Mouse (Mus musculus): ENCODE data around the gene Lcor. TPM values are rescaled to one million over a fixed set of nuclear protein-coding genes. Genes with fewer than 3 reads are reported as not detected.

Lcor gene
- polyA plus RNA-seq, 1 experiment from 2014 or later, result 16.0 TPM

DNA sequence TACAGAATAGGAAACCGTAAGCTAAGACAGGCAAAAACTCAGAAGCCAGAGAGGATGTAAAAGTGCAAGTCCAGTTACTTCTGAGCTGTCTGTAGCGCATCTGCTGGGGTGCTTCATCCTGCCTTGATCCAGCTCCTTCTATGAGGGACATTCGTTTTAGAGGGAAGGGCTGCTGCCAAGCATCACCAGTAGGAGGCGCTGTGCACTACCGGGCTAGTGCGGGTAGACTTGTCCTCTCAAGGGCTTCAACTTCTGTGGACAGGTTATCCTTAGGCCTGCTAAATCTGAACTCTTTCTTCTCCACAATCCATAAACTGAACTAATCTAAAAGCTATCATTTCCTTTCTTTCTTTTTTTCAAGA lies 39.8 kb upstream of the Lcor start:
- no peak overlapping the region for H3K9ac ChIP-seq (ENCODE audit: low read depth, low read length)
- H3K4me3 ChIP-seq (ENCODE audit: low read depth, low read length), result peak overlapping the region; percentile 9; the same call in 1 of the 2 replicates
- no peaks in the 10 kb centered on the region for H3K27me3 ChIP-seq (replicated peaks; ENCODE audit: control insufficient read depth, insufficient read depth, low read length)
- WGBS, result 30% methylated on average over 6 of the region's 6 CpGs
- peaks cover 20% of the 10 kb centered on the region; the same call in 1 of the 2 replicates for H3K4me1 ChIP-seq (replicated peaks; ENCODE audit: control insufficient read depth, insufficient read depth, low read length)
- H3K9me3 ChIP-seq (ENCODE audit: control insufficient read depth), result no peaks in the 10 kb centered on the region
- H3K27ac ChIP-seq (ENCODE audit: low read depth, low read length), result no peak overlapping the region
- H3K4me2 ChIP-seq (replicated peaks; ENCODE audit: low read depth), result peak overlapping the region; percentile 17
- no peaks in the 10 kb centered on the region for H3K36me3 ChIP-seq (ENCODE audit: control insufficient read depth, insufficient read depth)
- ATAC-seq, result no peak
- peak; percentile 88 for TF ChIP-seq CTCF (IDR thresholded peaks at IDR 0.05; ENCODE audit: low read depth)

DNA sequence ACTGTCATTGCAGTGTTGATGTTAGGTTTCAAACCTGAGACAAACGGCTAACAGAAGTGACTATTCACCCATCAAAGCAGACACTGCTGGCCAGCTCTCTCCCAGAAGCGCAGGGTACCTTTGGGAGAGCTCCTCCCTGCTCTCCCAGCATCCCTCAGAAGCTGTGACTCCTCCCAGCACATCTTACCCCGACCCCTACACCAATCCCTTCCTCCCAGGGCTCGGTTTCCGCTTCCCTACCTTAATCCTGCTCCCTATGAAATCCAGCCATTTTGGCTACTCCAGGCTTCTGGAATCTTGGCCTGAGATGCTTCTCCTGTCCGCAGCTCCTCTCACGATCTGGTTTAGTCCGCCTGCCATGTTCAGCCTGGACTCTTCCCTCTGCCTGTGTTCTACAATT lies 37.9 kb upstream of the Lcor start:
- no peak for ATAC-seq
- Histone ChIP-seq H3K4me3 (ENCODE audit: low read depth, low read length) (no peak overlapping the region), H3K27me3 (replicated peaks; ENCODE audit: control insufficient read depth, insufficient read depth, low read length) (no peaks in the 10 kb centered on the region), H3K9me3 (ENCODE audit: control insufficient read depth) (no peaks in the 10 kb centered on the region), H3K36me3 (ENCODE audit: control insufficient read depth, insufficient read depth) (no peaks in the 10 kb centered on the region), H3K4me1 (replicated peaks; ENCODE audit: control insufficient read depth, insufficient read depth, low read length) (peaks cover 23% of the 10 kb centered on the region; the same call in 1 of the 2 replicates), H3K4me2 (replicated peaks; ENCODE audit: low read depth) (peak overlapping the region; percentile 37; the same call in 1 of the 2 replicates), H3K27ac (ENCODE audit: low read depth, low read length) (no peak overlapping the region), H3K9ac (ENCODE audit: low read depth, low read length) (no peak overlapping the region)
- 61% methylated on average over 8 of the region's 8 CpGs for WGBS
- no peak for TF ChIP-seq CTCF (IDR thresholded peaks at IDR 0.05; ENCODE audit: low read depth)

GRCm38 (mm10) chr19:41445013-41445610 lies 37.3 kb upstream of the Lcor start:
- Histone ChIP-seq H3K27me3 (replicated peaks; ENCODE audit: control insufficient read depth, insufficient read depth, low read length) (no peaks in the 10 kb centered on the region), H3K27ac (ENCODE audit: low read depth, low read length) (no peak overlapping the region), H3K4me2 (replicated peaks; ENCODE audit: low read depth) (peak overlapping the region; percentile 37; the same call in 1 of the 2 replicates), H3K9ac (ENCODE audit: low read depth, low read length) (no peak overlapping the region), H3K36me3 (ENCODE audit: control insufficient read depth, insufficient read depth) (no peaks in the 10 kb centered on the region), H3K4me1 (replicated peaks; ENCODE audit: control insufficient read depth, insufficient read depth, low read length) (peaks cover 23% of the 10 kb centered on the region; the same call in 1 of the 2 replicates), H3K4me3 (ENCODE audit: low read depth, low read length) (no peak overlapping the region), H3K9me3 (ENCODE audit: control insufficient read depth) (no peaks in the 10 kb centered on the region)
- ATAC-seq, result 0 out of 2 replicates have a peak, but pooled peaks have one; percentile 41
- whole genome bisulfite sequencing, result 28% methylated on average over 10 of the region's 10 CpGs
- TF ChIP-seq CTCF (IDR thresholded peaks at IDR 0.05; ENCODE audit: low read depth), result no peak

DNA sequence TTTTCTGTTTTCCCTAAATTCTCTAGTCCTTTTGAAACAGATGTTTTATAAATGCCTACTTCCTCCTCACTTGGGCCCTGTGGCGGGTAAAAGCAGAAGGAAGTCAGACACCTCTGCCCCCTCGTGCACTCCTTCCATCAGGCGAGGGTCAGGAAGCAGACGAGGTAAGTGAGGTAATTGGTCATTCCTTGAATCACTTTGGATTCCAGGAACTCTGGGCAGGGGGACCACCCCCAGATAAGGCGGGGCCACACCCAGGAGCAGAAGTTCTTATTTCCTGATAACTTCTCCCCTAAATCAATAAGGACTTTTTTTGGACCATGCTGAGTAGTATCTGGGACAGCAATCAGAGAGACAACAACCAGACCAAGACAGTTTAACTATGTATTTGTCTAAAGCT lies 36.7 kb upstream of the Lcor start:
- WGBS, result 23% methylated on average over 5 of the region's 5 CpGs

DNA sequence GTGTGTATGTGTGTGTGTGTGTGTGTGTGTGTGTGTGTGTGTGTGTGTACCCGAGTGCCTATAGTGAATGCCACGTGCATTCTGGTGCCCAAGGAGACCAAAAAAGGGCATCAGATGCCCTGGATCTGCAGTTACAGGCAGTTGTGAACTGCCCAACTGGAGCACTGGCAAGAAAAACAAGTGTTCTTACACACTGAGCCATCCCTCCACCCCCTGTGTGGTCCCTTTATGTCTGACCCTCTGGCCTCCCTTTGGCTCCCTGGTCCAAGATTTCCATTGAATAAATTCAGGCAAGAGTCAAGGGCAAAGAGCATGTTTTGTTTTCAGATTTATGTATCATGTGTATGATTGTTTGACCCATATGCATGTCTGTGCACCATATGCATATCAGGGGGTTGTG lies 35.3 kb upstream of the Lcor start:
- Histone ChIP-seq H3K9ac (ENCODE audit: low read depth, low read length) (no peak overlapping the region), H3K36me3 (ENCODE audit: control insufficient read depth, insufficient read depth) (no peaks in the 10 kb centered on the region), H3K27me3 (replicated peaks; ENCODE audit: control insufficient read depth, insufficient read depth, low read length) (no peaks in the 10 kb centered on the region), H3K9me3 (ENCODE audit: control insufficient read depth) (no peaks in the 10 kb centered on the region), H3K27ac (ENCODE audit: low read depth, low read length) (no peak overlapping the region), H3K4me3 (ENCODE audit: low read depth, low read length) (no peak overlapping the region), H3K4me1 (replicated peaks; ENCODE audit: control insufficient read depth, insufficient read depth, low read length) (peaks cover 23% of the 10 kb centered on the region; the same call in 1 of the 2 replicates), H3K4me2 (replicated peaks; ENCODE audit: low read depth) (no peak overlapping the region)
- WGBS, result 93% methylated on average over 2 of the region's 2 CpGs
- no peak for ATAC-seq
- no peak for TF ChIP-seq CTCF (IDR thresholded peaks at IDR 0.05; ENCODE audit: low read depth)

More for the DNA sequence above, 36.7 kb upstream of the Lcor start:
- Histone ChIP-seq H3K4me2 (replicated peaks; ENCODE audit: low read depth) (0 out of 2 replicates have a peak overlapping the region, but pooled peaks have one; percentile 37), H3K9me3 (ENCODE audit: control insufficient read depth) (no peaks in the 10 kb centered on the region), H3K9ac (ENCODE audit: low read depth, low read length) (no peak overlapping the region), H3K36me3 (ENCODE audit: control insufficient read depth, insufficient read depth) (no peaks in the 10 kb centered on the region), H3K27ac (ENCODE audit: low read depth, low read length) (no peak overlapping the region), H3K4me1 (replicated peaks; ENCODE audit: control insufficient read depth, insufficient read depth, low read length) (peaks cover 23% of the 10 kb centered on the region; the same call in 1 of the 2 replicates), H3K4me3 (ENCODE audit: low read depth, low read length) (no peak overlapping the region), H3K27me3 (replicated peaks; ENCODE audit: control insufficient read depth, insufficient read depth, low read length) (no peaks in the 10 kb centered on the region)
- no peak for TF ChIP-seq CTCF (IDR thresholded peaks at IDR 0.05; ENCODE audit: low read depth)
- 0 out of 2 replicates have a peak, but pooled peaks have one; percentile 28 for ATAC-seq

GRCm38 (mm10) chr19:41447760-41448159 lies 34.7 kb upstream of the Lcor start:
- no peak for ATAC-seq
- Histone ChIP-seq H3K36me3 (ENCODE audit: control insufficient read depth, insufficient read depth) (no peaks in the 10 kb centered on the region), H3K9me3 (ENCODE audit: control insufficient read depth) (no peaks in the 10 kb centered on the region), H3K27me3 (replicated peaks; ENCODE audit: control insufficient read depth, insufficient read depth, low read length) (no peaks in the 10 kb centered on the region), H3K4me1 (replicated peaks; ENCODE audit: control insufficient read depth, insufficient read depth, low read length) (peaks cover 23% of the 10 kb centered on the region; the same call in 1 of the 2 replicates), H3K4me2 (replicated peaks; ENCODE audit: low read depth) (no peak overlapping the region), H3K27ac (ENCODE audit: low read depth, low read length) (no peak overlapping the region), H3K9ac (ENCODE audit: low read depth, low read length) (no peak overlapping the region), H3K4me3 (ENCODE audit: low read depth, low read length) (no peak overlapping the region)
- TF ChIP-seq CTCF (IDR thresholded peaks at IDR 0.05; ENCODE audit: low read depth), result no peak
- 46% methylated on average over 2 of the region's 2 CpGs for WGBS
